Mouse (Mus musculus): Measurements from ENCODE around the gene Gipr.

- TF ChIP-seq CTCF (conservative IDR thresholded peaks at IDR 0.05; ENCODE audit: low read length) (no peak), POU5F1 (IDR thresholded peaks at IDR 0.05; ENCODE audit: borderline replicate concordance, low read length) (no peak), NANOG (IDR thresholded peaks at IDR 0.05; ENCODE audit: borderline replicate concordance, low read length) (no peak)
These were observed 10.6 kb upstream of the Gipr start for GRCm38 (mm10) chr7:19176516-19176947.
